Comparison of ENCODE assay signal across 8 mouse cellular contexts in the genomic region with DNA sequence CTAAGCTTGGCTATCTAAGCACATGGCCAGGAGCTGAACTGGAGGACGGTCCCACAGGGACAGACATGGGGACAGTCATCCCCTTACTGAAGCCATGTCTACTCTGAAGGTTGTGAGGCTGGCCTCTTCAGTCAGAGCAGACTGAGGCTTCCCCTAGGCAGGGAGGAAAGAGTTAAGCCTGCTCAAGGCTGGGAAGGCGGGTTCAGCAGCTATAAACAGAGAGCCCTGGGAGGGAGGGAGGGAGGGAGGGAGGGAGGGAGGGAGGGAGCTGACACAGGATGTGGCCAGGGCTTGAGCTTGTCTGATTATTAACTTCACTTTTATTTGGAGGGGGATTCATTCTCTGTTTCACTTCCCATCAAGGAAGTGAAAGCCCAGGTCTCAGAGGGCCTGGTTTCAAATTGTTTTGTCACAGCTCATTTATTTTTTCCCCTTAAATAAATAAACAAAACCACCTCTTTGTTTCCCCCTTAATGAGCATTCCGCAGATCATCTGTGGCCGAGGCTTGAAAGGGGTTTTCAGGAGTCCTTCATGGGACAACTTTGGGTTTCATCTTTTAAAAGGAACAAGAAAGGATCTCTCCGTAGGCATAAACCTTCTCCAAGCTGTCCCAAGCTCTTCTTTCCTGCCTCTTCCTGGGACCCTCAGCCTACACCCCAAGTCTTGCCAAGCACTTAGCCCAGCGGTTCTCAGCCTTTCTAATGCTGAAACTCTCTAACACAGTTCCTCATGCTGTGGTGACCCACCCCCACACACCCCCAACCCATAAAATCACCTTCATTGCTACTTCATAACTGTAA. TPM values are rescaled to one million over a fixed set of nuclear protein-coding genes. Genes with fewer than 3 reads are reported as not detected.
DNase-seq lines count a peak whose midpoint lies in the region; ATAC-seq and TF ChIP-seq lines count a peak whose summit lies in the region.

No protein-coding gene starts in this region.

- no peaks in the 10 kb centered on the region for H3K27me3 ChIP-seq in forebrain, embryonic 15.5 days
- no peaks in the 10 kb centered on the region for H3K27me3 ChIP-seq in intestine, embryonic 16.5 days (replicated peaks; ENCODE audit: control insufficient read depth, insufficient read depth, low read length)
- H3K27me3 ChIP-seq in liver, postnatal 0 days (ENCODE audit: insufficient read depth, low read length) = no peaks in the 10 kb centered on the region

- peak overlapping the region; percentile 11; the same call in 1 of the 2 replicates for H3K4me2 ChIP-seq in forebrain, embryonic 15.5 days (replicated peaks)
- H3K4me2 ChIP-seq in intestine, embryonic 16.5 days (ENCODE audit: low read depth, low read length) = peak overlapping the region; percentile 73
- H3K4me2 ChIP-seq in liver, postnatal 0 days (ENCODE audit: low read depth, low read length) = peak overlapping the region; percentile 82

- no peak for TF ChIP-seq CTCF in liver, postnatal 0 days (IDR thresholded peaks at IDR 0.05; ENCODE audit: low read depth)
- no peak for TF ChIP-seq CTCF in olfactory bulb, adult 2 months (IDR thresholded peaks at IDR 0.05; ENCODE audit: insufficient read depth, low read depth, low read length)

- no peaks in the 10 kb centered on the region for H3K9me3 ChIP-seq in forebrain, embryonic 15.5 days
- H3K9me3 ChIP-seq in intestine, embryonic 16.5 days (ENCODE audit: control insufficient read depth, low read length) = no peaks in the 10 kb centered on the region
- H3K9me3 ChIP-seq in liver, postnatal 0 days (ENCODE audit: low read length) = no peaks in the 10 kb centered on the region

- peaks cover 25% of the 10 kb centered on the region for H3K4me1 ChIP-seq in forebrain, embryonic 15.5 days
- peaks cover 33% of the 10 kb centered on the region for H3K4me1 ChIP-seq in intestine, embryonic 16.5 days (ENCODE audit: control insufficient read depth, insufficient read depth, low read length)
- peaks cover 42% of the 10 kb centered on the region for H3K4me1 ChIP-seq in liver, postnatal 0 days (ENCODE audit: insufficient read depth)
- peaks cover 16% of the 10 kb centered on the region for H3K4me1 ChIP-seq in olfactory bulb, adult 2 months (ENCODE audit: control insufficient read depth, insufficient read depth, low read length)

- H3K4me3 ChIP-seq in forebrain, embryonic 15.5 days = no peak overlapping the region
- peak overlapping the region; percentile 19; the same call in 1 of the 2 replicates for H3K4me3 ChIP-seq in intestine, embryonic 16.5 days (ENCODE audit: low read length)
- H3K4me3 ChIP-seq in liver, postnatal 0 days (ENCODE audit: low read depth, low read length) = peak overlapping the region; percentile 66
- H3K4me3 ChIP-seq in olfactory bulb, adult 2 months (ENCODE audit: insufficient read depth, low read depth, low read length) = no peak overlapping the region

- TF ChIP-seq POLR2A in olfactory bulb, adult 2 months (IDR thresholded peaks at IDR 0.05; ENCODE audit: insufficient read depth, low read depth, low read length) = no peak

- peak overlapping the region; percentile 91 for H3K27ac ChIP-seq in forebrain, embryonic 15.5 days (replicated peaks)
- peak overlapping the region; percentile 98 for H3K27ac ChIP-seq in intestine, embryonic 16.5 days (ENCODE audit: low read length)
- peak overlapping the region; percentile 98 for H3K27ac ChIP-seq in liver, postnatal 0 days (ENCODE audit: low read depth)
- peak overlapping the region; percentile 69 for H3K27ac ChIP-seq in olfactory bulb, adult 2 months (ENCODE audit: insufficient read depth, low read depth, low read length)

- TF ChIP-seq EP300 in liver, postnatal 0 days (IDR thresholded peaks at IDR 0.05; ENCODE audit: low read depth) = peak; percentile 34; the same call in 1 of the 2 replicates

- WGBS in forebrain, embryonic 15.5 days = 5% methylated on average over 5 of the region's 6 CpGs
- WGBS in intestine, embryonic 16.5 days = 4% methylated on average over 6 of the region's 6 CpGs
- 6% methylated on average over 6 of the region's 6 CpGs for WGBS in liver, postnatal 0 days (ENCODE audit: insufficient replicate concordance)
- WGBS in olfactory bulb, adult 2 months = 39% methylated on average over 6 of the region's 6 CpGs

- no peaks in the 10 kb centered on the region for H3K36me3 ChIP-seq in forebrain, embryonic 15.5 days
- no peaks in the 10 kb centered on the region for H3K36me3 ChIP-seq in intestine, embryonic 16.5 days (ENCODE audit: control insufficient read depth, insufficient read depth, low read length)
- peaks cover 5% of the 10 kb centered on the region for H3K36me3 ChIP-seq in liver, postnatal 0 days (replicated peaks; ENCODE audit: insufficient read depth, low read length)

- ATAC-seq in forebrain, embryonic 15.5 days (replicated peaks) = peak; percentile 53
- ATAC-seq in intestine, embryonic 16.5 days = peak; percentile 77
- peak; percentile 31 for ATAC-seq in liver, postnatal 0 days

- H3K9ac ChIP-seq in forebrain, embryonic 15.5 days (replicated peaks) = 0 out of 2 replicates have a peak overlapping the region, but pooled peaks have one; percentile 25
- peak overlapping the region; percentile 95 for H3K9ac ChIP-seq in intestine, embryonic 16.5 days (ENCODE audit: low read depth, low read length)
- peak overlapping the region; percentile 86 for H3K9ac ChIP-seq in liver, postnatal 0 days (replicated peaks)

- peak; percentile 88 for DNase-seq in 416B (ENCODE audit: low read depth)
- peak; percentile 65 for DNase-seq in T-cell, adult 2 months (ENCODE audit: low spot score)
- DNase-seq in liver, postnatal 0 days = peak; percentile 73
- DNase-seq in frontal cortex, postnatal 14 days (ENCODE audit: low spot score in 2 of 2) = no peak
- DNase-seq in frontal cortex, postnatal 10 days (ENCODE audit: low spot score in 2 of 2) = no peak

RNA-seq across cellular contexts. Expression of a gene that starts 17.9 kb away (rescaled TPM):
- polyA plus RNA-seq in forebrain, embryonic 15.5 days (2015; fragmentation: Nextera tagmentation; extraction: Ambion mirVana) = 28.2 and 35.3 TPM in 2 replicates
- 79.7 and 89.1 TPM in 2 replicates for polyA plus RNA-seq in intestine, embryonic 16.5 days (2015; fragmentation: Nextera tagmentation; extraction: Ambion mirVana)
- polyA plus RNA-seq in liver, postnatal 0 days (2015; fragmentation: Nextera tagmentation; extraction: Ambion mirVana) = 42.0 and 45.7 TPM in 2 replicates
- not detected in 2 replicates for polyA plus RNA-seq in olfactory bulb, adult 2 months (2012; ENCODE audit: insufficient read depth, insufficient read length, low replicate concordance, missing spikeins)

Comparison
In these comparisons a context has a peak if more than half of its experiments do, and no peak if none do; other contexts are left out.
1. DNase-seq: peak in 416B (single experiment), T-cell, adult 2 months (single experiment) and liver, postnatal 0 days (single experiment); none in frontal cortex, postnatal 14 days (0 of 2) and frontal cortex, postnatal 10 days (0 of 2).
2. H3K4me2 ChIP-seq: peak in every context shown above with its lines; median percentile 82 in liver, postnatal 0 days; 73 in intestine, embryonic 16.5 days; 11 in forebrain, embryonic 15.5 days.
3. H3K4me3 ChIP-seq: peak in intestine, embryonic 16.5 days (single experiment) and liver, postnatal 0 days (single experiment); none in forebrain, embryonic 15.5 days (single experiment) and olfactory bulb, adult 2 months (single experiment).
4. H3K9ac ChIP-seq: peak in every context shown above with its lines; median percentile 95 in intestine, embryonic 16.5 days; 86 in liver, postnatal 0 days; 25 in forebrain, embryonic 15.5 days.
5. Peak in every context shown above with its lines, with median percentiles within 50 percentile points of each other: ATAC-seq and H3K27ac ChIP-seq.